Mouse (Mus musculus) liver, embryonic 11.5 days (tissue): ENCODE data around the gene Zfp148. TPM values are rescaled to one million over a fixed set of nuclear protein-coding genes. Genes with fewer than 3 reads are reported as not detected.

Source experiments
- ATAC-seq: fragments of 200-750 bp; cut with Nextera tagmentation; replicated peaks from 2 replicates; pipeline ENCODE4 v1.8.0; 2017; ENCODE audit warnings: moderate number of reproducible peaks, mild to moderate bottlenecking, moderate TSS enrichment, moderate library complexity; ENCODE audit not compliant: low FRiP score
- DNase-seq: peaks from one replicate; pipeline ENCODE4 v3.0.0-alpha.2; 2017; ENCODE audit warnings: low spot score
- H3K27ac ChIP-seq: fragments of 300-500 bp; sonication (generic); 2 replicates; pipeline ENCODE4 v1.5.1; 2014; ENCODE audit warnings: mild to moderate bottlenecking, low read depth, low read length, control low read depth
- H3K27me3 ChIP-seq: fragments of 300-500 bp; sonication (generic); replicated peaks from 2 replicates; pipeline ENCODE4 v1.6.1; 2014; ENCODE audit warnings: low read length, mixed read lengths; ENCODE audit not compliant: control insufficient read depth, insufficient read depth
- H3K36me3 ChIP-seq: fragments of 300-500 bp; sonication (generic); 2 replicates; pipeline ENCODE4 v1.6.1; 2014; ENCODE audit warnings: mild to moderate bottlenecking, low read length, moderate library complexity, mixed read lengths; ENCODE audit not compliant: control insufficient read depth, insufficient read depth
- H3K4me1 ChIP-seq: fragments of 300-500 bp; sonication (generic); replicated peaks from 2 replicates; pipeline ENCODE4 v1.6.1; 2014; ENCODE audit warnings: low read length, mixed read lengths; ENCODE audit not compliant: control insufficient read depth, insufficient read depth
- H3K4me2 ChIP-seq: fragments of 300-500 bp; sonication (generic); 2 replicates; pipeline ENCODE4 v1.6.1; 2014; ENCODE audit warnings: mild to moderate bottlenecking, control low read depth, moderate library complexity
- H3K4me3 ChIP-seq: fragments of 300-500 bp; sonication (generic); 2 replicates; pipeline ENCODE4 v1.5.1; 2014; ENCODE audit warnings: low read depth, low read length, control low read depth
- H3K9ac ChIP-seq: fragments of 300-500 bp; sonication (generic); 2 replicates; pipeline ENCODE4 v1.6.1; 2014; ENCODE audit warnings: low read depth, low read length, control low read depth
- H3K9me3 ChIP-seq: fragments of 300-500 bp; sonication (generic); 2 replicates; pipeline ENCODE4 v1.6.1; 2016; ENCODE audit warnings: low read length, inconsistent platforms, mixed read lengths; ENCODE audit not compliant: control insufficient read depth
- WGBS: fragments of 180-500 bp; shearing (Covaris S2); extraction: QIAGEN DNeasy Blood & Tissue Kit; methylation state at CpG from one replicate; pipeline ENCODE4 v1.1.7; 2014; 5-methylcytosine and 5-hydroxymethylcytosine counted together
- polyA plus RNA-seq: library from polyadenylated mRNA; unstranded; fragments of >200 nt; fragmentation: Nextera tagmentation; extraction: Ambion mirVana; gene quantifications from 2 replicates; pipeline ENCODE4 v1.2.1, GENCODE M21; 2014

Gene Zfp148
- polyA plus RNA-seq, 1 experiment from 2014 or later, result 27.5 TPM

GRCm38 (mm10) chr16:33414191-33414590 is 33.6 kb downstream of the Zfp148 start:
- DNase-seq (no peak), ATAC-seq (no peak)
- H3K4me2 ChIP-seq, result no peak overlapping the region
- H3K27me3 ChIP-seq, result no peaks in the 10 kb centered on the region
- peaks cover 11% of the 10 kb centered on the region for H3K4me1 ChIP-seq
- WGBS, result 84% methylated on average over 5 of the region's 5 CpGs
- no peaks in the 10 kb centered on the region for H3K36me3 ChIP-seq
- H3K4me3 ChIP-seq, result no peak overlapping the region
- H3K27ac ChIP-seq, result no peak overlapping the region
- no peaks in the 10 kb centered on the region for H3K9me3 ChIP-seq
- no peak overlapping the region for H3K9ac ChIP-seq

DNA sequence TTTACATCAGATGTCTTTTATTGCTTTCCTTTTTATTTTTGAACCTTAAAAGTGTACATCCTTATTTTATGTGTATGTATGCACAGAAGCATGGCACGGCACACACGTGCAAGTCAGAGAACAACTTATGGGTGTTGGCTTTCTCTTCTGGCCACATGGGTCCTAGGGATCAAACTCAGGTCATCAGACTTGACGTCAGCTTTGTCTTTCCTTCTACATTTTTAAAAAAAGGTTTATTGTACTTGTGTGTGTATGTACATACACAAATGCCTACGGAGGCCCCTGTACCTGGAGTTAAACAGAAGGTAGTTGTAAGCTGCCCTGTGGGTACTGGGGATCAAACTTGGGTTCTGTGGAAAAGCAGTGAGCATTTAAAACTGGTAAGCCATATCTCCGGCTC is 35.0 kb downstream of the Zfp148 start:
- ATAC-seq (no peak), DNase-seq (no peak)
- Histone ChIP-seq H3K9me3 (no peaks in the 10 kb centered on the region), H3K4me3 (no peak overlapping the region), H3K4me1 (peaks cover 2% of the 10 kb centered on the region), H3K9ac (no peak overlapping the region), H3K27me3 (no peaks in the 10 kb centered on the region), H3K36me3 (no peaks in the 10 kb centered on the region), H3K4me2 (no peak overlapping the region), H3K27ac (no peak overlapping the region)
- 82% methylated on average over 5 of the region's 5 CpGs for WGBS

DNA sequence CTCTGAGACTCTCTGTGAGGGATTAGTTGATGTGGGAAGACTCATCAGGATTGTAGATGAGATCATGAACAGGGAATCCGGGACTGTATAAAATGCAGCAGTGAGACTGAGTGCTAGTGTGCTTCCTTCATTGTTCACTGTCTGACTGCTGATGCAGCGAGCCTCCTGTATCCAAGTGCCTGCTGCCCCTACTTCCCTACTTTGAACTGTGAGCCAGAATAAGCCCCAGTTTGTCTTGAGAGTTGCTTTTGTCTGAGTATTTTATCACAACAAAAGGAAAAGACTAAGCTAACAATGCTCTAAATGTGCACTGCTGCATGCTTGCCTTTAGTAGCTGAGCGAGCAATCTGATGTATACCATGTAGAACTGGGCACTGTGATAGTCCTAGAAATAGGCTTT is 47.7 kb downstream of the Zfp148 start:
- ATAC-seq (no peak), DNase-seq (no peak)
- Histone ChIP-seq H3K4me1 (no peaks in the 10 kb centered on the region), H3K27me3 (no peaks in the 10 kb centered on the region), H3K4me3 (no peak overlapping the region), H3K9me3 (no peaks in the 10 kb centered on the region), H3K4me2 (no peak overlapping the region), H3K9ac (no peak overlapping the region), H3K36me3 (peaks cover 14% of the 10 kb centered on the region), H3K27ac (no peak overlapping the region)
- WGBS, result 90% methylated on average over 3 of the region's 3 CpGs

DNA sequence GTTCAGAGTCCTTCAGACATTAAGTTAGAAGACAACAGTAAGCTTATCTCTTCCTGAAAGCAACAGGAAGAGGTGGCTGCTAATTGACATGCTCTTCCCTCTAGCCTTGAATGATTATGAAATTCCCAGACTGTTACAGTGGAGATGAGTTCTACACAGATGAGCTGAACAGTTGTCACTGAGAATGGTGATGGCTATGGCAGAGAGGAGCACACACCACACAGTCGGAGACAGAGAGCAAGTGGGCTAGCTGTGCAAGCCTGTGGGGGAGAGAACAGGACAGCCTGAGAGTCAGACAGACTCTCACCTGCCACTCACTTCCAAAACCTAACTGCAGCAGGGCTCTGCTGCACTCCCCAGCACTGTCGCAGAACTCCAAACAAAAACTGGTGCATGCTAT is 51.0 kb downstream of the Zfp148 start:
- Histone ChIP-seq H3K4me3 (no peak overlapping the region), H3K4me1 (no peaks in the 10 kb centered on the region), H3K9ac (no peak overlapping the region), H3K27ac (no peak overlapping the region), H3K4me2 (no peak overlapping the region), H3K27me3 (no peaks in the 10 kb centered on the region), H3K9me3 (no peaks in the 10 kb centered on the region), H3K36me3 (peaks cover 11% of the 10 kb centered on the region; the same call in 1 of the 2 replicates)
- 85% methylated on average over 2 of the region's 2 CpGs for WGBS
- DNase-seq (no peak), ATAC-seq (no peak)

- H3K4me2 ChIP-seq, result no peak overlapping the region
- no peak overlapping the region for H3K27ac ChIP-seq
- H3K4me3 ChIP-seq, result no peak overlapping the region
- H3K9ac ChIP-seq, result no peak overlapping the region
- no peak for DNase-seq
- no peaks in the 10 kb centered on the region for H3K9me3 ChIP-seq
- 93% methylated on average over 6 of the region's 6 CpGs for WGBS
- no peaks in the 10 kb centered on the region for H3K4me1 ChIP-seq
- no peak for ATAC-seq
- H3K27me3 ChIP-seq, result no peaks in the 10 kb centered on the region
- H3K36me3 ChIP-seq, result no peaks in the 10 kb centered on the region; the same call in 1 of the 2 replicates
These were observed 60.4 kb downstream of the Zfp148 start for GRCm38 (mm10) chr16:33441065-33441464.

DNA sequence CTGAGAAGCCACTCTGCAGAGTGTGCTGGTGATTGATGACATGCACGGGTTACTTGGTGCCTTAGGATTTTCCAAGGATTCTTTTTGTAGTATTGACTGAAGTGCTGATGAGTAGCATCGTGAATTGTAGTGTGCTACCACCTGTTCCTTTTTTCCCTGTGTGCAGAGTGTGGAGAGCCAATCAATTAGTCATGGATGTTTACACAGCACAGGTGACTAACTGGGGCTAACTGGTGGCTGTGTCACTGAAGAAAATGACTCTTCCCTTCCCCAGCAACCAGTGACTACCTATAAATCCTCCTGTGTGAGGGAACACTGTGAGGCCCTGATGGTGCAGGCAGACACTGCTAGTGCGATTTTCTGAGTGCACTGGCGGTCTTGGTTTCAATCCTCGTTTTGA is 66.2 kb downstream of the Zfp148 start:
- Histone ChIP-seq H3K27me3 (no peaks in the 10 kb centered on the region), H3K4me2 (no peak overlapping the region), H3K27ac (no peak overlapping the region), H3K9ac (no peak overlapping the region), H3K4me3 (no peak overlapping the region), H3K36me3 (no peaks in the 10 kb centered on the region), H3K9me3 (no peaks in the 10 kb centered on the region), H3K4me1 (no peaks in the 10 kb centered on the region; the same call in 1 of the 2 replicates)
- WGBS, result 80% methylated on average over 5 of the region's 5 CpGs
- ATAC-seq (no peak), DNase-seq (no peak)

DNA sequence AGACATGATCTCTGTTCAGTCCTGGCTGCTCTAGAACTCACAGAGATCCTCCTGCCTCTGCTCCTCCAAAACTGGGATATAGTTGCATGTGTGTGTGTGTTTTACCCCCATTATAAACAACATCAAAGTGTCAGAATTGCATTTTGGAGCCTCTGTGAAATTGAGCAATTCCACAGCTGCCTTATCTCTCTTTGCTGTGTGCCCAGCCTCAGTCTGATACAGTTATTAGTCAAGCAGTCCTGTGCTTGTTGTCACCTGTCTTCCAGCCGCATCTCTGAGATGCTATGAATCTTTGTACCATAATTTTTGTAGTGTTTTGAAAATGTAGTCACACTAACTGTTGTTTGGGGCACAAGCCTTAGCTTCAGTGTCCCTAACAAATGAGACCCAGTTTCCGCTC is 73.2 kb downstream of the Zfp148 start:
- 80% methylated on average over 2 of the region's 2 CpGs for WGBS
- Histone ChIP-seq H3K4me1 (0 out of 2 replicates have a peak, but pooled peaks cover 3% of the 10 kb centered on the region), H3K4me3 (no peak overlapping the region), H3K9me3 (no peaks in the 10 kb centered on the region), H3K9ac (no peak overlapping the region), H3K4me2 (no peak overlapping the region), H3K27me3 (no peaks in the 10 kb centered on the region), H3K27ac (no peak overlapping the region), H3K36me3 (peaks cover 8% of the 10 kb centered on the region; the same call in 1 of the 2 replicates)
- DNase-seq (no peak), ATAC-seq (no peak)

DNA sequence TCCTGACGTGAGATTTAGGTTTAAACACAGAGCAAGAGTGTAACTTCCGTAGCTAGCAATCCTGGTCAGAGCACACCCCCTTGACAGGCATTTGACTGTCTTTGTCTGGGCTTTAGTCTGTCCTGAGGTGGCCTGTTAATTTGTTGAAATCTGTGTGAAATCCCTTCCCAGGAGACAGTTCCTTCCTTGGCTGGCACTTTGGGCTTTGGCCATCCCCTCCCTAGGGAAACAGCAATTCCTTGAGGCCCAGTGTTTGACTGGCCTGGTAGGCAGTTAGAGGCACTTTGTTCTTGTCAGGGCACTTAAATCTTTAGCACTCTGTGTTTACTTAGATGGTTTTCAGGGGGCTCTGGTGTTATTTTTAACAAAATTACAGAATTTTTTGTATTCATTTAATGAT is 73.7 kb downstream of the Zfp148 start:
- Histone ChIP-seq H3K9me3 (no peaks in the 10 kb centered on the region), H3K4me2 (no peak overlapping the region), H3K36me3 (peaks cover 8% of the 10 kb centered on the region), H3K4me3 (no peak overlapping the region), H3K27me3 (no peaks in the 10 kb centered on the region), H3K27ac (no peak overlapping the region), H3K9ac (no peak overlapping the region), H3K4me1 (0 out of 2 replicates have a peak, but pooled peaks cover 3% of the 10 kb centered on the region)
- WGBS, result 80% methylated on average over 2 of the region's 2 CpGs
- ATAC-seq (no peak), DNase-seq (no peak)

DNA sequence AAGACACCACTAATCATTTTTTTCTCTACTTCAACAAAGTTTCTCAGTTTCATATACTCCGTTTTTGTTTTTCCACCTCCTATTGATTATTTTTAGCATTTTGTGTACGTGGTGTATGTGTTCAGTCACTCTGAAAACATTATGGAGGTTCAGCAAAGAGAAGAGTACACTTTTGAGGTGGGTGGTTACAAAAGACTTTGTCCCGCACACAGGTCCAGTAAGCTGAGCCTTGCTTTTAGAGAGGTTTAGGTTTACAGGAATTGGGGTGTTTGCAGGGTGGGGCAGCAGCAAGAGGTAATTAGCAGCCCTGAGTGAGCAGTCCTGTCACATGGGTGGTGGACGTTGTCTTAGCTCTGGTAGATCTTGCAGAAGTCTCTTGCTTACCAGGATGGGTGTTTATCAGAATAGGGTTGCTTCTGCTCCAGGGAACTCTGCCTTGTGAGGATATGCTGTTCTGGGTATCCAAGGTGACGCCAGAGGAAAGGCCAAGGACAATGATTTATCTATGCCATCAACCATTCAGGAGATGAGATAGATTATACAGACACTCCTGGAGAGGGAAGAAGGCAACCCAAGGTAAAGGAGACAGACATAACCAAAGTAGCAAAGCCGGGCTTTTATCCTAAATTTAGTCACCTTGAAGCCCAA is 74.8 kb downstream of the Zfp148 start:
- Histone ChIP-seq H3K9me3 (no peaks in the 10 kb centered on the region), H3K27me3 (no peaks in the 10 kb centered on the region), H3K4me3 (no peak overlapping the region), H3K4me1 (0 out of 2 replicates have a peak, but pooled peaks cover 3% of the 10 kb centered on the region), H3K9ac (no peak overlapping the region), H3K27ac (no peak overlapping the region), H3K4me2 (no peak overlapping the region), H3K36me3 (peaks cover 12% of the 10 kb centered on the region)
- DNase-seq, result no peak
- 75% methylated on average over 6 of the region's 6 CpGs for WGBS
- no peak for ATAC-seq
